Mouse (Mus musculus) heart, adult 11 months (tissue): ENCODE results near the gene Rragd.
"Not testable (repeated sequence)": the region's sequence is repeated elsewhere in the genome, so short reads cannot be mapped to it uniquely, and the experiment has no call there.

Experiments used
- DNase-seq: peaks from one replicate; pipeline ENCODE4 v3.0.0; 2022

Rragd gene

GRCm38 (mm10) chr4:32982716-32983175 is at the start of gene Rragd:
Gene Rragd (plus strand): TSS chr4:32983037.
- peak; percentile 92 for DNase-seq

- DNase-seq = no peak
Measured at GRCm38 (mm10) chr4:32936762-32937341, 46.0 kb upstream of the Rragd start.

DNA sequence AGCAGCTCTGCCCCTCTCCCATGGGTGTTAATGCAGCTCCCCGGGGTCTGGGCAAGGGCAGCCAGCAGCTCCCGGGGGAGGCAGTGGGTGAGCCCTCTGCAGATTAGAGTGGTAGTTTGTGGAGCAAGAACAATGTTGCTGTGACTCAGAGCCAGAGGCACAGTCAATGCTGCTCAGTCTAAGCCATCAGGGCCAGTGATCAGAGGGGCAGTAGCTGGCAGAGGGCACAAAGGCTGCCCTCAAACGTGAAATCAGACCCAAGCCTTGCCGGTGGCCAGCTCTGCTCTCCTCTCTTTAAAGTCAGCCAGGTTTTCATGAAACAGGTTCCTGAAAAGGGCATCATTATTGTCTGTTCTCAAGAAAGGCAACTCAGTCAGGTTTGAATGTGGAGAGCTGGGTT is 43.3 kb upstream of the Rragd start:
- DNase-seq = no peak

GRCm38 (mm10) chr4:32939964-32940363 is 42.9 kb upstream of the Rragd start:
- DNase-seq = no peak

GRCm38 (mm10) chr4:32940984-32941383 is 41.9 kb upstream of the Rragd start:
- no peak for DNase-seq

GRCm38 (mm10) chr4:32947631-32948030 is 35.2 kb upstream of the Rragd start:
- peak; percentile 95 for DNase-seq

- no peak for DNase-seq
Measured at GRCm38 (mm10) chr4:32948696-32949095, 34.1 kb upstream of the Rragd start.

GRCm38 (mm10) chr4:32950356-32951034 is 32.3 kb upstream of the Rragd start, which contains the start of gene Ankrd6:
Gene Ankrd6 (minus strand): TSS chr4:32950841.
- DNase-seq = peak; percentile 95

DNA sequence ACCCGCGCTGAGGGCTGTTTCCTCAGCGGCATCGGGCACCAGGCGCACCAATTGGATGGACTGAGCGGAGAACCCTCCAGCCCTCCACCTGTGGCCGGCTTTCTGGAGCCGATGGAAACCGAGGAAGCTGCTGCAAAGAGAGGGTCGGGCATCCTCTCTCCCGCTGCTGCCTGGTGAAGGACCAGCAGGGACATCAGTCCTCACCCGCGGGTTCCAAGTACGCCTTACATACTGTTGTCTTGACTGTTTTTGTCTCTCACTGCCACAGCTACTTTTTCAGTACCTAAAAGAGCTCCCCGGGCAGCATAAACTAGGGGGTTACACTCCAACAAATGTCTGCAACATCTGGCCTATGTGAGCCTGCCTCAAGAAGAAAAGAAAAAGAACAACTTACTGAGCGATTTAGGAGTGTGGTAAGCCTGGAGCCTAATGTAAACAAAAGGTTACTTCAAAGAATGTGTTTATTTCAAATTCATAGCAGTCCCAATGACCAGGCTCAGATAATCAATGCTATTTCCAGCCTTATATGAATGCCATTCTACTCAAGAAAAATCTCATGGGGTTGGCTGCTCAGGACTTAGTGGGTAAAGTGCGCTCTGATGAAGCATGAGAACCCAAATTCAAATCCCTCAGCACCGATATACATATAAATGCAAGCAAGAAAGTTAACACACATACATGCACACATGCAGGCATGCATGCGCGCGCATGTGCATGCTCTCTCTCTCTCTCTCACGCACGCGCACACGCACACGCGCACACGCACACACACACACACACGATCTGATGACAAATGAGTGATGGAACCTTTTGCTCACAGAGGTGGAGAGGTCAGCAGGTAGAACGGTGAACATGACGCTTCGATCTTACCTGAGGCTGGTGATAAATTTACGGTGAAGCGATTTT is 31.5 kb upstream of the Rragd start:
- DNase-seq = no peak

- no peak for DNase-seq
Measured at GRCm38 (mm10) chr4:32952681-32953080, 30.2 kb upstream of the Rragd start.

- no peak for DNase-seq
Measured at GRCm38 (mm10) chr4:32956423-32956822, 26.4 kb upstream of the Rragd start.

GRCm38 (mm10) chr4:32961394-32961793 is 21.4 kb upstream of the Rragd start:
- no peak for DNase-seq

DNA sequence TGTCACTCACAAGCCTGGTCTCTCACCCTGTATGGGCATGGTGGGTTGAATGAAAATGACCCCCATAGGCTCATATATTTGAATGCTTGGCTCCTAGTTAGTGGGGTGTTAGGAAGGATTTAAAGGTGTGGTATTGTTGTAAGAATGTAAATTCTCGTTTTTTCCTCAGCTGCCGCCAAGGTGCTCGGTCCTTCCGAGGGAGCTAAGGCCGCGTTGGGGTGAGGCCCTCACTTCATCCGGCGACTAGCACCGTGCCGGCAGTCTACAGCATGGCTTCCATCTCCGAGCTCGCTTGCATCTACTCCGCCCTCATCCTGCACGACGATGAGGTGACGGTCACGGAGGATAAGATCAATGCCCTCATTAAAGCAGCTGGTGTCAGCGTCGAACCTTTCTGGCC is 18.2 kb upstream of the Rragd start:
- not testable (repeated sequence) for DNase-seq

GRCm38 (mm10) chr4:32977331-32977730 is 5.5 kb upstream of the Rragd start:
- no peak for DNase-seq

DNA sequence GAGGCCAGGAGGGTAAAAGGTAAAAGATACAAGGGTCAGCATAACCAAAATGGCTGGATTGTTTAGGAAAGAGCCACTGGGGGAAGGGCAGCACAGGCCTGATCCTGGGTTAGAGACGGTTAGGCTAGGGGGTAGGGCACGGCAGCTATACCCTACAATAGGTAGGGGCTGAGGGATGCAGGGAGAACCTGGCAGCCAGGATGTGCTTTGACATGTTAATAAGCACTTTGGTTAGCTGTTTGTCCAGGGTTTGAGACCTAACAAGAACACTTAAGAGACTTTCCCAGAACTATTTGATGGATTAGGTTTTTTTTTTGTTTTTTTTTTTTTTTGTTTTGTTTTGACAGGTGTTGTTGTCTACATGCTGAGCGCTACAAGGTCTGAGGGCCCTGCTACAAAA is 2.8 kb upstream of the Rragd start:
- no peak for DNase-seq

GRCm38 (mm10) chr4:32981617-32982016 is 1.2 kb upstream of the Rragd start:
- peak; percentile 94 for DNase-seq

- DNase-seq = peak; percentile 88
Measured at GRCm38 (mm10) chr4:32982041-32982715, 659 bp upstream of the Rragd start.

DNA sequence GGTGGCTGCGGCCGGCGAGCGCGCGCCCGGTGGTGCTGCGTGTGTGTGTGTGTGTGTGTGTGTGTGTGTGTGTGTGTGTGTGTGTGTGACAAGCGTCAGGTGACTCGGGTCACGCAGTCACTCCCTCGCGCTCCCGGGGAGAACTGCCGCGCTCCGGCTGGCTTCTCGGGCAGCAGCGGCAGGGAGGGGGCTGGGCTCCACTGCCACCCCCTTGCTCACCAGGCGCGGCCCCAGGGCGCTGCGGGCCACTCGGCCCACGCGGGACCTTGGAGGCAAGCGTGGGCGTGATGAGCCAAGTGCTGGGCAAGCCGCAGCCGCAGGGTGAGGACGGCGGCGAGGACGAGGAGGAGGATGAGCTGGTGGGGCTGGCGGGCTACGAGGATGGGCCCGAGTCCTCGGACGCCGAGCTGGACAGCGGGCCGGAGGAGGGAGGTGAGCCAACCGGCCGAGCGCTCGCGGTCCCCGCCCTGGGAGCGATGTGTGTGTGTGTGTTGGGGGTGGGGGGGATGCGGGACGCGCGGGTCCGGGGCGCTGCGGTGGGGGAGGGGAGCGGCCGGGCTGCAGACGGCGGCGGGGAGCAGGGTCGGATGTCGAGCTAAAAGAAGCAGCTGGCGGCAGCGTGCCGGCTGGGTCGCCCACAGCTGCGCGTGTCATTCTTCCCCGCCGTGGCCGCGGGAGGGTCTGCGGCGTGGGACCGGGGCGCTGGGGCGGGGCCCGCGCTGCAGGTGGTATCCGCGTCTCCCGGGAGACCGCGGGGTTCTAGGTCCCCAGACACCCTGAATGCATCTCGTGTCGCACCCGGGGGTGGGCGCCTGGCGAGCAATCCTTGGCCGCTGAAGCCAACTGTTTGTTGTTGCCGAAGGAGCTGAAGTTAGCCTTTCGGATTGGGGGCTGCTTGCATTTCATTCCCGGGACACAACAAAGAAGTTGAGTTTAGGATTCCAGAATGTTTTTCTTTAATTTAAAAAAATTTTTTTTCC is 629 bp downstream of the Rragd start:
- peak; percentile 97 for DNase-seq

DNA sequence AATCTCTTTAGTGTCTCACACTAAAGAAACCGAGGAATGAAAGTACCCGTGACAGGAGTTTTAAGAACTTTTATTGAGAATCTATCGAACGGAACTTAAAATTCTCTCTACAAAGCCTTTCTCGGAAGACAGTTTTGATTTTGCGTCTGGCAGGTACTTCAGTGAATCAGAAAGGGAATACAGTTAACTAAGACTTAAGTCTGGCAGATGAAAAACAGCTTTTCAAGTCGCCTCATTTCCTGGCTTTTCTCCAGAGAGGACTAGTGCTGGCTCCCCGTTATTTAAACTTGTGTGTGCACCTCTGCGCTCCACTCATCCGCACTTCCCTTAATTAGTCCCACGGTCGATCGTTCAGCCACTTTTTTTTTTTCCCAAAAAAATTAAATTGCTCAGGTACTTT is 1.4 kb downstream of the Rragd start:
- DNase-seq = no peak

GRCm38 (mm10) chr4:32984801-32985675 is 2.2 kb downstream of the Rragd start:
- no peak for DNase-seq

DNA sequence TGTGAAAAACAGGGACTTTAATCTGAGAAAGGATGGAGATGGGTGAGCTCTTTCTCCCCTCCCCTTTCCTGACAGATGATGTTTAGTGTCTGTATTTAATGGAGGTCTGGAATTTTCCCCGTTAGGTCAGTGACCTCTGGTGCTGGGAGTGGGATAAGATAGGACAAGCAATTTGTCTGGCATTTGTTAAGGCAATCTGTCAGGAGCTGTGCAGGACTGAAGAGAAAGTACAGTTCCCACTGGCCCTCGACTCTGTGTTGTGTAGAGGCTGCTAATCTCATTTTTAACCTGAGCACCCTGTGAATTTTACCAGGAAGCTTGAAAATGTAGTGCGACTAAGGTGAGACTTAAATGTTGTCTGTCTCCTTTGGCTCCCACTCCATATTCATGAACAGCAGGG is 2.8 kb downstream of the Rragd start:
- no peak for DNase-seq
